Mouse (Mus musculus): ENCODE measurements around the gene Olfr911-ps1. TPM values are rescaled to one million over a fixed set of nuclear protein-coding genes. Genes with fewer than 3 reads are reported as not detected.

The Olfr911-ps1 gene
- polyA plus RNA-seq (2012; fragmentation: generic; extraction: Trizol): not detected
- long read RNA-seq, experiment 1: 0 reads
- long read RNA-seq, experiment 2: 0 reads

DNA sequence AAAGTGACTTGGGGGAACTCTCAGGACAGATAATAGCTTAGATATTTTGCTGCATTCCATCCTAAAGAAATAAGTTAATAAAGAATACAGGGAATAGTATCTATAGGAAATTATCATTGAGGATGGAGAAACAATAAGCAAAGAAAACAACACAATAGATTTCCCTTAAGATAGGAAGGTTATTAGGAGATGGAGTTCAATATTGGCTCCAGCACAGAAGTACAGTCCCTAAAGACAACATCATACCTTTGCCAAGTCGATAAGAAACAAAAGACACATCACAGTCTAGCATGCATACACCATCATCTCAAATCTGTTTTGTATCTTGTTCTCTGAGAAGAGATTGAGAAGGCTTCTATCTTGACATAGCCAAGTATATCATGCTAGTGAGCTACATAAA, at the start of gene Olfr911-ps1:
Gene Olfr911-ps1 (plus strand): TSS at position 301 of the 400 bp plus-strand sequence.
- no peak within 1 kb of the TSS for H3ac ChIP-seq (ENCODE audit: control insufficient read depth, insufficient read length, low read depth)
- H3K27me3 ChIP-seq (ENCODE audit: control insufficient read depth, insufficient read depth, insufficient read length): no peaks in the 10 kb centered on the region
- no peaks in the 10 kb centered on the region for H3K79me3 ChIP-seq (ENCODE audit: low read depth)
- TF ChIP-seq MYOD1 (IDR thresholded peaks at IDR 0.05; ENCODE audit: control insufficient read depth, insufficient read length, low read depth): no peak
- TF ChIP-seq USF1 (IDR thresholded peaks at IDR 0.05; ENCODE audit: low read depth): no peak
- no peak for TF ChIP-seq MYOG (IDR thresholded peaks at IDR 0.05; ENCODE audit: control insufficient read depth, extremely low read depth, insufficient read length)
- no peak for TF ChIP-seq CEBPB (IDR thresholded peaks at IDR 0.05; ENCODE audit: low read depth)
- no peak for TF ChIP-seq FOSL1 (IDR thresholded peaks at IDR 0.05; ENCODE audit: insufficient read depth, low read length, poor library complexity, severe bottlenecking)
- no peak for TF ChIP-seq CTCF (IDR thresholded peaks at IDR 0.05; ENCODE audit: control insufficient read depth, insufficient read depth, insufficient read length)
- TF ChIP-seq MAX (IDR thresholded peaks at IDR 0.05): no peak
- no peaks in the 10 kb centered on the region for H3K79me2 ChIP-seq (ENCODE audit: control insufficient read depth, insufficient read depth)
- H3K36me3 ChIP-seq (ENCODE audit: control insufficient read depth, insufficient read depth): no peaks in the 10 kb centered on the region
- H3K4me3 ChIP-seq (ENCODE audit: insufficient read depth, poor library complexity, severe bottlenecking): no peak within 1 kb of the TSS

GRCm38 (mm10) chr9:38486785-38487184, 34.6 kb upstream of the Olfr911-ps1 start, which contains the start of gene Olfr906:
Gene Olfr906 (plus strand): TSS chr9:38487085.
- Histone ChIP-seq H3ac (ENCODE audit: control insufficient read depth, insufficient read length, low read depth) (no peak within 1 kb of the TSS), H3K4me3 (ENCODE audit: insufficient read depth, poor library complexity, severe bottlenecking) (no peak within 1 kb of the TSS), H3K79me3 (ENCODE audit: low read depth) (no peaks in the 10 kb centered on the region), H3K36me3 (ENCODE audit: control insufficient read depth, insufficient read depth) (no peaks in the 10 kb centered on the region), H3K27me3 (ENCODE audit: control insufficient read depth, insufficient read depth, insufficient read length) (no peaks in the 10 kb centered on the region), H3K79me2 (ENCODE audit: control insufficient read depth, insufficient read depth) (no peaks in the 10 kb centered on the region)
- TF ChIP-seq MYOD1 (IDR thresholded peaks at IDR 0.05; ENCODE audit: control insufficient read depth, insufficient read length, low read depth): no peak
- no peak for TF ChIP-seq MYOG (IDR thresholded peaks at IDR 0.05; ENCODE audit: control insufficient read depth, extremely low read depth, insufficient read length)
- TF ChIP-seq CEBPB (IDR thresholded peaks at IDR 0.05; ENCODE audit: low read depth): no peak
- TF ChIP-seq CTCF (IDR thresholded peaks at IDR 0.05; ENCODE audit: control insufficient read depth, insufficient read depth, insufficient read length): no peak
- no peak for TF ChIP-seq MAX (IDR thresholded peaks at IDR 0.05)
- TF ChIP-seq USF1 (IDR thresholded peaks at IDR 0.05; ENCODE audit: low read depth): no peak
- TF ChIP-seq FOSL1 (IDR thresholded peaks at IDR 0.05; ENCODE audit: insufficient read depth, low read length, poor library complexity, severe bottlenecking): no peak

- no peaks in the 10 kb centered on the region for H3K79me2 ChIP-seq (ENCODE audit: control insufficient read depth, insufficient read depth)
- no peaks in the 10 kb centered on the region for H3K36me3 ChIP-seq (ENCODE audit: control insufficient read depth, insufficient read depth)
- no peak within 1 kb of the TSS for H3K4me3 ChIP-seq (ENCODE audit: insufficient read depth, poor library complexity, severe bottlenecking)
- TF ChIP-seq MAX (IDR thresholded peaks at IDR 0.05) (no peak), CTCF (IDR thresholded peaks at IDR 0.05; ENCODE audit: control insufficient read depth, insufficient read depth, insufficient read length) (no peak), CEBPB (IDR thresholded peaks at IDR 0.05; ENCODE audit: low read depth) (no peak), MYOG (IDR thresholded peaks at IDR 0.05; ENCODE audit: control insufficient read depth, extremely low read depth, insufficient read length) (no peak), FOSL1 (IDR thresholded peaks at IDR 0.05; ENCODE audit: insufficient read depth, low read length, poor library complexity, severe bottlenecking) (no peak), USF1 (IDR thresholded peaks at IDR 0.05; ENCODE audit: low read depth) (no peak), MYOD1 (IDR thresholded peaks at IDR 0.05; ENCODE audit: control insufficient read depth, insufficient read length, low read depth) (no peak)
- no peaks in the 10 kb centered on the region for H3K27me3 ChIP-seq (ENCODE audit: control insufficient read depth, insufficient read depth, insufficient read length)
- no peak within 1 kb of the TSS for H3ac ChIP-seq (ENCODE audit: control insufficient read depth, insufficient read length, low read depth)
- no peaks in the 10 kb centered on the region for H3K79me3 ChIP-seq (ENCODE audit: low read depth)
These were observed 25.9 kb upstream of the Olfr911-ps1 start, which contains the start of gene Olfr907 for GRCm38 (mm10) chr9:38495501-38495900. Gene Olfr907 (plus strand): TSS chr9:38495801.

DNA sequence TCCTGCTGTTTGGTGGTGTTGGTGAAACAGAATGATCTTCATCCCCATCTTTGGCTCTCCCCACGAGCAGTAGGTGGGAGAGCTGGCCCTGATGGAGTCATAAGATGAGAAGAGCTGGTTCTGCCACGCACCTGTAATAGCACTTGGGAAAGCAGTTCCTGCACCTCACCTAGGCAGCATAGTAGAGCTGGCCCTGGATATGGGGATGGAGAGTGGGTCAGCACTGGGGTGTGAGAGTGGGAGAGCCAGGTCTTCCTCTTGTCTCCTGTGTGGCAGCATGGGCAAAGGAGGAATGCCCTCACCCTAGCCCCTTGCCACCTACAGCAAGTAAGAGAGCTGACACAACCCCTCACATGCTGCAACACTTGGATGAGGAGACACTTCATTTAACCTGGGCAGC, 9.0 kb upstream of the Olfr911-ps1 start:
- TF ChIP-seq MYOD1 (IDR thresholded peaks at IDR 0.05; ENCODE audit: control insufficient read depth, insufficient read length, low read depth) (no peak), CEBPB (IDR thresholded peaks at IDR 0.05; ENCODE audit: low read depth) (no peak), MYOG (IDR thresholded peaks at IDR 0.05; ENCODE audit: control insufficient read depth, extremely low read depth, insufficient read length) (no peak), USF1 (IDR thresholded peaks at IDR 0.05; ENCODE audit: low read depth) (no peak), MAX (IDR thresholded peaks at IDR 0.05) (no peak)
- H3K36me3 ChIP-seq (ENCODE audit: control insufficient read depth, insufficient read depth): no peaks in the 10 kb centered on the region

DNA sequence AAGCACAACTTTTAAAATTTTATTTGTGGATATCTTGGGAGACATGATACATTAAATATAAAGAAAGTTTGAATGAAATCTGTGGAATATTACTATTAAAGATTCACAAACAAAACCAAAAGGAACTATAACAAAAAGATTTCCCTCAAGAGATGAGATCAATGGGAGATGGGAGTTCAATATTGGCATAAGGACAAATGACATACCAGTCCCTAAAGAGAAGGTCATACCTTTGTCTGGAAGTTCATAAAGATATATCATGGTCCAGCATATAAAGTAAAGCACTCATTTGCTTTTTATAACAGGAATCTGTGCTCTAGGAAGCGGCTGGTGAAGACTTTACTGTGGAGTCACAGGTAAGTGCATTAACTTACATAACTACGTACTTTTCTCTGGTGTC, 16.2 kb downstream of the Olfr911-ps1 start, which contains the start of gene Olfr910:
Gene Olfr910 (plus strand): TSS at position 301 of the 400 bp plus-strand sequence.
- no peaks in the 10 kb centered on the region for H3K27me3 ChIP-seq (ENCODE audit: control insufficient read depth, insufficient read depth, insufficient read length)
- no peak within 1 kb of the TSS for H3K4me3 ChIP-seq (ENCODE audit: insufficient read depth, poor library complexity, severe bottlenecking)
- no peaks in the 10 kb centered on the region for H3K79me3 ChIP-seq (ENCODE audit: low read depth)
- TF ChIP-seq FOSL1 (IDR thresholded peaks at IDR 0.05; ENCODE audit: insufficient read depth, low read length, poor library complexity, severe bottlenecking): no peak
- H3K36me3 ChIP-seq (ENCODE audit: control insufficient read depth, insufficient read depth): no peaks in the 10 kb centered on the region
- no peak within 1 kb of the TSS for H3ac ChIP-seq (ENCODE audit: control insufficient read depth, insufficient read length, low read depth)
- H3K79me2 ChIP-seq (ENCODE audit: control insufficient read depth, insufficient read depth): no peaks in the 10 kb centered on the region

More for the DNA sequence above, 9.0 kb upstream of the Olfr911-ps1 start:
- no peaks in the 10 kb centered on the region for H3K79me3 ChIP-seq (ENCODE audit: low read depth)
- H3K27me3 ChIP-seq (ENCODE audit: control insufficient read depth, insufficient read depth, insufficient read length): no peaks in the 10 kb centered on the region
- no peak overlapping the region for H3K4me3 ChIP-seq (ENCODE audit: insufficient read depth, poor library complexity, severe bottlenecking)
- H3K79me2 ChIP-seq (ENCODE audit: control insufficient read depth, insufficient read depth): no peaks in the 10 kb centered on the region
- no peak overlapping the region for H3ac ChIP-seq (ENCODE audit: control insufficient read depth, insufficient read length, low read depth)

Other genes with a start within 250 kb of the Olfr911-ps1 start
- not detected for gene Olfr896-ps1, start 230.5 kb upstream of the Olfr911-ps1 start, polyA plus RNA-seq (2012; fragmentation: generic; extraction: Trizol)
- not detected for gene Olfr25, start 192.5 kb upstream of the Olfr911-ps1 start, polyA plus RNA-seq (2012; fragmentation: generic; extraction: Trizol)
- not detected for gene Olfr898, start 173.2 kb upstream of the Olfr911-ps1 start, polyA plus RNA-seq (2012; fragmentation: generic; extraction: Trizol)
- not detected for gene Olfr250, start 154.7 kb upstream of the Olfr911-ps1 start, polyA plus RNA-seq (2012; fragmentation: generic; extraction: Trizol)
- not detected for gene Olfr251, start 144.5 kb upstream of the Olfr911-ps1 start, polyA plus RNA-seq (2012; fragmentation: generic; extraction: Trizol)
- 0.04 TPM for gene Olfr147, start 119.9 kb upstream of the Olfr911-ps1 start, polyA plus RNA-seq (2012; fragmentation: generic; extraction: Trizol)
- gene Olfr901, start 92.1 kb upstream of the Olfr911-ps1 start, polyA plus RNA-seq (2012; fragmentation: generic; extraction: Trizol): 0.04 TPM
- not detected for gene Olfr902, start 73.9 kb upstream of the Olfr911-ps1 start, polyA plus RNA-seq (2012; fragmentation: generic; extraction: Trizol)
- not detected for gene Olfr904, start 58.4 kb upstream of the Olfr911-ps1 start, polyA plus RNA-seq (2012; fragmentation: generic; extraction: Trizol)
- gene Olfr905, start 50.5 kb upstream of the Olfr911-ps1 start, polyA plus RNA-seq (2012; fragmentation: generic; extraction: Trizol): not detected
- gene Olfr906, start 34.5 kb upstream of the Olfr911-ps1 start, polyA plus RNA-seq (2012; fragmentation: generic; extraction: Trizol): not detected
- not detected for gene Olfr907, start 25.8 kb upstream of the Olfr911-ps1 start, polyA plus RNA-seq (2012; fragmentation: generic; extraction: Trizol)
- gene Olfr910, start 16.3 kb downstream of the Olfr911-ps1 start, polyA plus RNA-seq (2012; fragmentation: generic; extraction: Trizol): not detected
- not detected for gene Olfr912, start 58.6 kb downstream of the Olfr911-ps1 start, polyA plus RNA-seq (2012; fragmentation: generic; extraction: Trizol)
- not detected for gene Olfr913, start 71.2 kb downstream of the Olfr911-ps1 start, polyA plus RNA-seq (2012; fragmentation: generic; extraction: Trizol)
- not detected for gene Olfr914, start 83.5 kb downstream of the Olfr911-ps1 start, polyA plus RNA-seq (2012; fragmentation: generic; extraction: Trizol)
- not detected for gene Olfr916, start 138.3 kb downstream of the Olfr911-ps1 start, polyA plus RNA-seq (2012; fragmentation: generic; extraction: Trizol)
- gene Olfr917, start 144.3 kb downstream of the Olfr911-ps1 start, polyA plus RNA-seq (2012; fragmentation: generic; extraction: Trizol): not detected
- gene Olfr918, start 153.0 kb downstream of the Olfr911-ps1 start, polyA plus RNA-seq (2012; fragmentation: generic; extraction: Trizol): not detected
- gene Olfr919, start 182.1 kb downstream of the Olfr911-ps1 start, polyA plus RNA-seq (2012; fragmentation: generic; extraction: Trizol): not detected
- gene Vwa5a, start 196.7 kb downstream of the Olfr911-ps1 start, polyA plus RNA-seq (2012; fragmentation: generic; extraction: Trizol): 6.3 TPM
- not detected for gene Olfr920, start 230.7 kb downstream of the Olfr911-ps1 start, polyA plus RNA-seq (2012; fragmentation: generic; extraction: Trizol)

Data from C2C12 (cell line).